Comparison of ENCODE assay signal across 15 mouse cellular contexts in the genomic region with DNA sequence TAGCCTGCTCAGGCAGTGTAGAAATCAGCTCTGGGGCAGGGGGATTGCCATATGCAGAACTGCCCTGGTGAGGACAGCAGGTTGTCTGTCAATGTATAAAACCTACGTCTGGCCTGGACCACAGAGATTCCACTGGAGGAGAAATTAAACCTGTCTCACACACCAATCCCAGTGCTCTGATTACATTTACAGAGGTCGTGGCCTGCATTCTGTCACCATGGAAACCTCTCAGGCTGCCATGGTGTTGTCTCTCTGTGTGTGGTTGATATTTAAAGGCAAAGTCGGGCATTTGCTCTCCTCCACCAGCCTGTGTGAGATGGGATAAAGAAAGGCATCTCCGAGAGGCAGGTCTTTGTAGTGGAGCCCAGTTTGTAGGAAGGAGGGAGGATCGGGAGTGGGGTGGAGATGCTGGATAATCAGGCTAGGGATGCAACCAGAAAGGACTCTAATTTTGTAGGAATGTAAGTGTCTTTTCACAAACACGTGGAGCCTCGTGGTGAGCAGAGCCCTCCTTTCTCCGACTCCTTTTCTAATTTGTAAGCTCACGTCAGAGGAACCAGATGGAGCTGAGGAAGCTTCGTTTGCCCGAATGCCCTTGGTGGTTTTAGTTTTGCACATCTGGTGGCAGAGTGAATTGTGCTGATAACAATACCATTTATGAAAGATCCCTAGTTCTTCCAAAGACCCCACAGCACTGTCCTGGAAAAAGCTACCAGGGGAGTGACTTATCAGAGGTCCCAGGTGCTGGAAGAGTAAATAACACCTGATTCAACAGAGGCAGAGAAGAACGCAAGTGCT. TPM values are rescaled to one million over a fixed set of nuclear protein-coding genes. Genes with fewer than 3 reads are reported as not detected.
DNase-seq lines count a peak whose midpoint lies in the region; ATAC-seq and TF ChIP-seq lines count a peak whose summit lies in the region.
"Had no signal": no experiment of that assay in that cellular context is flagged by ENCODE, and none has a peak within 500 bp of the region (broad histone marks: within the 10 kb centered on the region; RNA-seq: fewer than 3 reads in every experiment).

No protein-coding gene starts in this region.

- dilution Hi-C loops in CH12.LX (cut with MboI; ENCODE audit: extremely low pct_ligation_motif_present, extremely low pct_unique_long_range_greater_than_20kb, low sequenced_read_pairs): no loop called here

- no peak for DNase-seq in CH12.LX (ENCODE audit: extremely low read depth)
- peak; percentile 59 for DNase-seq in embryo, embryonic 11 days
- peak; percentile 82 for DNase-seq in midbrain, postnatal 0 days (ENCODE audit: low spot score)
- DNase-seq in right cerebral cortex, postnatal 25 days: no peak
- DNase-seq in heart, adult 18-20 months: no peak
- no peak for DNase-seq in kidney, postnatal 10 days
- DNase-seq: adrenal gland, adult 8-10 months; cerebellum, postnatal 10 days; kidney, adult 18-20 months; liver, embryonic 13.5 days had no signal

- H3K9me3 ChIP-seq in CH12.LX (replicated peaks; ENCODE audit: low read length): no peaks in the 10 kb centered on the region
- no peaks in the 10 kb centered on the region for H3K9me3 ChIP-seq in hindbrain, embryonic 12.5 days (replicated peaks)
- no peaks in the 10 kb centered on the region for H3K9me3 ChIP-seq in midbrain, postnatal 0 days (ENCODE audit: low read length)
- H3K9me3 ChIP-seq: liver, embryonic 13.5 days; megakaryocyte, embryonic 14.5 days had no signal

- H3K79me2 ChIP-seq in CH12.LX (replicated peaks; ENCODE audit: control insufficient read depth, extremely low read depth, insufficient read depth, poor library complexity, severe bottlenecking): no peaks in the 10 kb centered on the region

- no peak overlapping the region for H3K4me3 ChIP-seq in CH12.LX (replicated peaks in 1 of 3; ENCODE audit: low read depth in 2 of 3, low read length in 2 of 3, poor library complexity in 1 of 3)
- H3K4me3 ChIP-seq in hindbrain, embryonic 12.5 days: no peak overlapping the region
- no peak overlapping the region for H3K4me3 ChIP-seq in midbrain, postnatal 0 days (ENCODE audit: low read depth, low read length)
- H3K4me3 ChIP-seq: liver, embryonic 13.5 days; megakaryocyte, embryonic 14.5 days had no signal

- peak overlapping the region; percentile 38; the same call in 1 of the 2 replicates for H3K4me2 ChIP-seq in CH12.LX (ENCODE audit: insufficient read depth, low read depth, poor library complexity, severe bottlenecking)
- H3K4me2 ChIP-seq in hindbrain, embryonic 12.5 days (replicated peaks): peak overlapping the region; percentile 21
- H3K4me2 ChIP-seq in midbrain, postnatal 0 days (ENCODE audit: low read depth, low read length, poor library complexity, severe bottlenecking): no peak overlapping the region
- H3K4me2 ChIP-seq: heart, embryonic 11.5 days; liver, embryonic 13.5 days had no signal

- no peak for TF ChIP-seq POLR2A in CH12.LX (IDR thresholded peaks at IDR 0.05; ENCODE audit: low read depth, low read length)

- TF ChIP-seq RAD21 in CH12.LX (IDR thresholded peaks at IDR 0.05; ENCODE audit: low read depth, low read length): no peak

- H3K9ac ChIP-seq in CH12.LX (ENCODE audit: insufficient read depth, low read depth): no peak overlapping the region
- no peak overlapping the region for H3K9ac ChIP-seq in hindbrain, embryonic 12.5 days
- no peak overlapping the region for H3K9ac ChIP-seq in midbrain, postnatal 0 days (replicated peaks; ENCODE audit: low read length, poor library complexity, severe bottlenecking)
- H3K9ac ChIP-seq: liver, embryonic 13.5 days had no signal

- peaks cover 68% of the 10 kb centered on the region for H3K27me3 ChIP-seq in CH12.LX (replicated peaks)
- H3K27me3 ChIP-seq in hindbrain, embryonic 12.5 days: no peaks in the 10 kb centered on the region
- no peaks in the 10 kb centered on the region for H3K27me3 ChIP-seq in midbrain, postnatal 0 days (ENCODE audit: insufficient read depth, low read length)

- 24% methylated on average over 12 of the region's 12 CpGs for WGBS in hindbrain, embryonic 12.5 days
- WGBS in midbrain, postnatal 0 days: 9% methylated on average over 12 of the region's 12 CpGs

- no peaks in the 10 kb centered on the region for H3K36me3 ChIP-seq in CH12.LX (replicated peaks in 1 of 2; ENCODE audit: control insufficient read depth in 1 of 2, insufficient read depth in 1 of 2, low read length in 1 of 2)
- H3K36me3 ChIP-seq in hindbrain, embryonic 12.5 days: no peaks in the 10 kb centered on the region
- no peaks in the 10 kb centered on the region for H3K36me3 ChIP-seq in midbrain, postnatal 0 days (ENCODE audit: insufficient read depth, low read length)
- H3K36me3 ChIP-seq: liver, embryonic 13.5 days had no signal

- ATAC-seq in hindbrain, embryonic 12.5 days (ENCODE audit: low FRiP score): peak; percentile 73
- ATAC-seq in midbrain, postnatal 0 days (ENCODE audit: low FRiP score): peak; percentile 52; the same call in 1 of the 2 replicates
- no peak for ATAC-seq in megakaryocyte, adult 5-6 weeks (ENCODE audit: poor library complexity, severe bottlenecking)

- no peak for TF ChIP-seq EP300 in CH12.LX (IDR thresholded peaks at IDR 0.05; ENCODE audit: low read length)

- peaks cover 17 to 20% of the 10 kb centered on the region in 2 experiments for H3K4me1 ChIP-seq in CH12.LX (ENCODE audit: control insufficient read depth in 1 of 2, insufficient read depth in 2 of 2)
- peaks cover 27% of the 10 kb centered on the region for H3K4me1 ChIP-seq in hindbrain, embryonic 12.5 days
- H3K4me1 ChIP-seq in midbrain, postnatal 0 days (ENCODE audit: insufficient read depth, low read length): peaks cover 2% of the 10 kb centered on the region; the same call in 1 of the 2 replicates
- H3K4me1 ChIP-seq: liver, embryonic 13.5 days had no signal

- no peak for TF ChIP-seq CTCF in CH12.LX (conservative IDR thresholded peaks at IDR 0.05 in 1 of 2, IDR thresholded peaks at IDR 0.05 in 1 of 2; ENCODE audit: low read depth in 2 of 2, low read length in 2 of 2)
- TF ChIP-seq CTCF in midbrain, postnatal 0 days (IDR thresholded peaks at IDR 0.05): no peak

- no peak overlapping the region for H3K27ac ChIP-seq in CH12.LX (ENCODE audit: insufficient read depth, low read depth)
- H3K27ac ChIP-seq in hindbrain, embryonic 12.5 days: peak overlapping the region; percentile 85
- peak overlapping the region; percentile 52 for H3K27ac ChIP-seq in midbrain, postnatal 0 days (ENCODE audit: low read depth, low read length)
- H3K27ac ChIP-seq: liver, embryonic 13.5 days had no signal

- in situ Hi-C loops in CH12.LX (cut with MboI; ENCODE audit: low pct_ligation_motif_present, low pct_unique_long_range_greater_than_20kb, low sequenced_read_pairs): no loop called here

TF ChIP-seq in CH12.LX, 34 proteins besides CTCF, POLR2A, EP300 and RAD21:
- no peak for TF ChIP-seq CHD2 (IDR thresholded peaks at IDR 0.05; ENCODE audit: low read length)
- TF ChIP-seq NRF1 (IDR thresholded peaks at IDR 0.05; ENCODE audit: low read depth, low read length): no peak
- TF ChIP-seq MXI1 (IDR thresholded peaks at IDR 0.05; ENCODE audit: low read depth, low read length): no peak
- TF ChIP-seq TCF12 (IDR thresholded peaks at IDR 0.05; ENCODE audit: low read depth, low read length): no peak
- TF ChIP-seq USF2 (conservative IDR thresholded peaks at IDR 0.05; ENCODE audit: low read depth, low read length): no peak
- no peak for TF ChIP-seq HCFC1 (IDR thresholded peaks at IDR 0.05; ENCODE audit: low read depth, low read length)
- TF ChIP-seq ZC3H11A (IDR thresholded peaks at IDR 0.05; ENCODE audit: low read depth, low read length): no peak
- no peak for TF ChIP-seq BHLHE40 (IDR thresholded peaks at IDR 0.05; ENCODE audit: low read depth, low read length)
- TF ChIP-seq ETS1 (conservative IDR thresholded peaks at IDR 0.05; ENCODE audit: low read depth, low read length): no peak
- TF ChIP-seq GABPA (IDR thresholded peaks at IDR 0.05; ENCODE audit: insufficient replicate concordance, low read depth, low read length): no peak
- no peak for TF ChIP-seq TBP (conservative IDR thresholded peaks at IDR 0.05; ENCODE audit: low read depth, low read length)
- no peak for TF ChIP-seq ZKSCAN1 (IDR thresholded peaks at IDR 0.05; ENCODE audit: borderline replicate concordance, low read depth, low read length)
- no peak for TF ChIP-seq IRF4 (IDR thresholded peaks at IDR 0.05; ENCODE audit: low read depth, low read length)
- no peak for TF ChIP-seq JUND (conservative IDR thresholded peaks at IDR 0.05; ENCODE audit: low read depth, low read length)
- no peak for TF ChIP-seq ZMIZ1 (IDR thresholded peaks at IDR 0.05; ENCODE audit: low read depth, low read length)
TF ChIP-seq in CH12.LX: peak in this region for 0.

RNA-seq across cellular contexts. Expression of gene Skap1, which starts 7.7 kb away (rescaled TPM):
- total RNA-seq in CH12.LX (2012; rRNA removed) (not detected in 2 replicates), CH12.LX (2014; rRNA removed) (not detected in 2 replicates)
- polyA plus RNA-seq in CH12.LX (2012; ENCODE audit: insufficient read length, low read depth): not detected in 2 replicates
- polyA plus RNA-seq in hindbrain, embryonic 12.5 days (2016; fragmentation: Nextera tagmentation; extraction: Ambion mirVana): 1.4 and 2.4 TPM in 2 replicates
- 1.0 and 2.8 TPM in 2 replicates for total RNA-seq in midbrain, postnatal 0 days (2014; rRNA removed)
- 2.0 and 3.2 TPM in 2 replicates for polyA plus RNA-seq in midbrain, postnatal 0 days (2015; fragmentation: Nextera tagmentation; extraction: Ambion mirVana)
- total RNA-seq in heart, adult 18-20 months (2021): 1 to 10 TPM in 1 of 2 experiments, not detected in 1; 2.3 TPM
- total RNA-seq in megakaryocyte, adult 5-6 weeks (2015): 5.2 and 8.5 TPM in 2 replicates
- 3.8 and 5.0 TPM in 2 replicates for total RNA-seq in megakaryocyte, adult 5-6 weeks (2017)
- total RNA-seq: MEL had no signal

Comparison
In these comparisons a context has a peak if more than half of its experiments do, and no peak if none do; other contexts are left out.
1. DNase-seq: peak in embryo, embryonic 11 days (single experiment) and midbrain, postnatal 0 days (single experiment); none in CH12.LX (single experiment), right cerebral cortex, postnatal 25 days (single experiment), heart, adult 18-20 months (0 of 2) and kidney, postnatal 10 days (single experiment).